Mouse (Mus musculus): Measurements from ENCODE around the gene Sesn2.

GRCm38 (mm10) chr4:132542724-132543123, 32.4 kb upstream of the Sesn2 start:
- no peak for TF ChIP-seq CTCF (IDR thresholded peaks at IDR 0.05; ENCODE audit: control insufficient read depth, insufficient read depth, insufficient read length)
- TF ChIP-seq CEBPB (IDR thresholded peaks at IDR 0.05; ENCODE audit: low read depth): no peak
- TF ChIP-seq MAX (IDR thresholded peaks at IDR 0.05): no peak
- no peak for TF ChIP-seq MYOG (IDR thresholded peaks at IDR 0.05; ENCODE audit: control insufficient read depth, extremely low read depth, insufficient read length)

All from C2C12 (cell line).